Mouse (Mus musculus): ENCODE data around the gene Bnip1. TPM values are rescaled to one million over a fixed set of nuclear protein-coding genes. Genes with fewer than 3 reads are reported as not detected.
A peak's percentile ranks its signal among the peaks of the same experiment; 100 is the strongest.

Gene Bnip1
- total RNA-seq (2012; rRNA removed) (47.1 and 54.6 TPM in 2 replicates), total RNA-seq (2014; rRNA removed) (59.6 and 63.9 TPM in 2 replicates), polyA plus RNA-seq (2012; ENCODE audit: insufficient read length, low read depth) (44.1 and 50.9 TPM in 2 replicates)

- H3K9ac ChIP-seq (ENCODE audit: insufficient read depth, low read depth): peak within 1 kb of the TSS; percentile 92
- H3K9me3 ChIP-seq (replicated peaks; ENCODE audit: low read length): no peaks in the 10 kb centered on the region
- in situ Hi-C loops (cut with MboI; ENCODE audit: low pct_ligation_motif_present, low pct_unique_long_range_greater_than_20kb, low sequenced_read_pairs): loop anchor here (5.0 to 10.0 kb wide), 2 partner anchors 56 to 106 kb away; no protein-coding TSS in a partner anchor
- peaks cover 9 to 36% of the 10 kb centered on the region in 2 experiments for H3K36me3 ChIP-seq (replicated peaks in 1 of 2; ENCODE audit: control insufficient read depth in 1 of 2, insufficient read depth in 1 of 2, low read length in 1 of 2)
- H3K4me3 ChIP-seq (replicated peaks in 1 of 3; ENCODE audit: low read depth in 2 of 3, low read length in 2 of 3, poor library complexity in 1 of 3): peak within 1 kb of the TSS; percentile 72 to 80 (median 77)
- dilution Hi-C loops (cut with MboI; ENCODE audit: extremely low pct_ligation_motif_present, extremely low pct_unique_long_range_greater_than_20kb, low sequenced_read_pairs): no loop called here
- peak; percentile 79 for DNase-seq (ENCODE audit: extremely low read depth)
- H3K4me1 ChIP-seq (ENCODE audit: control insufficient read depth in 1 of 2, insufficient read depth in 2 of 2): peaks cover 30 to 61% of the 10 kb centered on the region in 2 experiments
- no peaks in the 10 kb centered on the region for H3K27me3 ChIP-seq (replicated peaks)
- peak within 1 kb of the TSS; percentile 72 for H3K27ac ChIP-seq (ENCODE audit: insufficient read depth, low read depth)
- H3K79me2 ChIP-seq (replicated peaks; ENCODE audit: control insufficient read depth, extremely low read depth, insufficient read depth, poor library complexity, severe bottlenecking): peaks cover 9% of the 10 kb centered on the region
- peak within 1 kb of the TSS; percentile 86 for H3K4me2 ChIP-seq (ENCODE audit: insufficient read depth, low read depth, poor library complexity, severe bottlenecking)
- TF ChIP-seq PAX5 (IDR thresholded peaks at IDR 0.05; ENCODE audit: low read length) (no peak), ELF1 (IDR thresholded peaks at IDR 0.05; ENCODE audit: low read depth, low read length) (peak; percentile 77), NRF1 (IDR thresholded peaks at IDR 0.05; ENCODE audit: low read depth, low read length) (peak; percentile 62), MAX (IDR thresholded peaks at IDR 0.05; ENCODE audit: low read length) (peak; percentile 91), MAFK (IDR thresholded peaks at IDR 0.05; ENCODE audit: insufficient replicate concordance, low read length) (no peak), POLR2AphosphoS2 (IDR thresholded peaks at IDR 0.05; ENCODE audit: low read depth, low read length) (peak; percentile 71; the same call in 1 of the 2 replicates), USF1 (IDR thresholded peaks at IDR 0.05; ENCODE audit: low read depth, low read length) (peak; percentile 59), JUND (conservative IDR thresholded peaks at IDR 0.05; ENCODE audit: low read depth, low read length) (no peak), CTCF (conservative IDR thresholded peaks at IDR 0.05 in 1 of 2, IDR thresholded peaks at IDR 0.05 in 1 of 2; ENCODE audit: low read depth in 2 of 2, low read length in 2 of 2) (peak in 1 of 2 experiments; percentile 15; a peak in 1 of 4 replicates), BHLHE40 (IDR thresholded peaks at IDR 0.05; ENCODE audit: low read depth, low read length) (peak; percentile 84), USF2 (conservative IDR thresholded peaks at IDR 0.05; ENCODE audit: low read depth, low read length) (peak; percentile 10; the same call in 1 of the 2 replicates), CHD1 (IDR thresholded peaks at IDR 0.05; ENCODE audit: low read depth, low read length) (peak; percentile 78; the same call in 1 of the 2 replicates), RAD21 (IDR thresholded peaks at IDR 0.05; ENCODE audit: low read depth, low read length) (no peak; the same call in 1 of the 2 replicates), POLR2A (IDR thresholded peaks at IDR 0.05; ENCODE audit: low read depth, low read length) (peak; percentile 76), MAZ (IDR thresholded peaks at IDR 0.05; ENCODE audit: low read depth, low read length) (peak; percentile 78), TBP (conservative IDR thresholded peaks at IDR 0.05; ENCODE audit: low read depth, low read length) (peak; percentile 68; the same call in 1 of the 2 replicates), KAT2A (IDR thresholded peaks at IDR 0.05; ENCODE audit: insufficient replicate concordance, low read length) (peak; percentile 52; the same call in 1 of the 2 replicates), GABPA (IDR thresholded peaks at IDR 0.05; ENCODE audit: insufficient replicate concordance, low read depth, low read length) (no peak), ETS1 (conservative IDR thresholded peaks at IDR 0.05; ENCODE audit: low read depth, low read length) (0 out of 2 replicates have a peak, but pooled peaks have one; percentile 4), ZC3H11A (IDR thresholded peaks at IDR 0.05; ENCODE audit: low read depth, low read length) (no peak), NELFE (IDR thresholded peaks at IDR 0.05; ENCODE audit: low read depth, low read length) (peak; percentile 72), SMC3 (IDR thresholded peaks at IDR 0.05; ENCODE audit: low read depth, low read length) (0 out of 2 replicates have a peak, but pooled peaks have one; percentile 9), ZMIZ1 (IDR thresholded peaks at IDR 0.05; ENCODE audit: low read depth, low read length) (peak; percentile 75), SIN3A (IDR thresholded peaks at IDR 0.05; ENCODE audit: low read length) (peak; percentile 89), UBTF (IDR thresholded peaks at IDR 0.05; ENCODE audit: low read depth, low read length) (peak; percentile 19; the same call in 1 of the 2 replicates), MEF2A (IDR thresholded peaks at IDR 0.05; ENCODE audit: borderline replicate concordance, low read depth, low read length) (peak; percentile 66; the same call in 1 of the 2 replicates), MXI1 (IDR thresholded peaks at IDR 0.05; ENCODE audit: low read depth, low read length) (peak; percentile 94), IRF4 (IDR thresholded peaks at IDR 0.05; ENCODE audit: low read depth, low read length) (peak; percentile 38; the same call in 1 of the 2 replicates), ZNF384 (IDR thresholded peaks at IDR 0.05; ENCODE audit: low read depth, low read length) (0 out of 2 replicates have a peak, but pooled peaks have one; percentile 11), TCF12 (IDR thresholded peaks at IDR 0.05; ENCODE audit: low read depth, low read length) (peak; percentile 82), MYC (IDR thresholded peaks at IDR 0.05; ENCODE audit: low read depth, low read length) (peak; percentile 95), RCOR1 (conservative IDR thresholded peaks at IDR 0.05; ENCODE audit: low read depth, low read length) (peak; percentile 69), ZKSCAN1 (IDR thresholded peaks at IDR 0.05; ENCODE audit: borderline replicate concordance, low read depth, low read length) (no peak), HCFC1 (IDR thresholded peaks at IDR 0.05; ENCODE audit: low read depth, low read length) (peak; percentile 83), CHD2 (IDR thresholded peaks at IDR 0.05; ENCODE audit: low read length) (peak; percentile 75; the same call in 1 of the 2 replicates), JUN (IDR thresholded peaks at IDR 0.05; ENCODE audit: insufficient read depth, low read depth, low read length) (no peak), EP300 (IDR thresholded peaks at IDR 0.05; ENCODE audit: low read length) (peak; percentile 4)
Measured at GRCm38 (mm10) chr17:26780750-26781571, at the start of gene Bnip1. TSS of gene Bnip1 (plus strand) at chr17:26781066.

Measured in CH12.LX (cell line).